Mouse (Mus musculus): ENCODE measurements around the gene Sptbn2.

DNA sequence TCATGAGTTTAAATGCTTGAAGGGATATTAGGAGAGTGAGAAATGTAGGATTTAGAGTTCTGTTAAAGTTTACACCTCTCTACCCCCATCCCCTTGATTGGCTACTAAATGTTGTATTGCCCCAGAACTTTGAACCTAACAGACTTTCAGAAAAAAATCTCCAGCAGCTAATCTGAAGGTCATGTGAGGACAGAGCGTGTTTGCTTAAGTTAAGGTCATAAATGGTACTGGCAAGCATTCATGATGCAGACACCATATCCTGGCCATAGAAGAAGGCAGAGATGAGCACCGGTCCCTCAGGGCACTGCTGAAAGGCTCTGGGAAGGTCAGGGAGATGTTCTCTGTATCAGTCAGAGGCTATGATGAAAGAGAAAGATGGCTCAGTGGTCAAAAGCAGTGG is 6.3 kb downstream of the Sptbn2 start:
- no peak for TF ChIP-seq CTCF (IDR thresholded peaks at IDR 0.05)
- TF ChIP-seq EP300 (IDR thresholded peaks at IDR 0.05) = no peak
